Mouse (Mus musculus): ENCODE results near the gene Ift80.
"Not testable (repeated sequence)": the region's sequence is repeated elsewhere in the genome, so short reads cannot be mapped to it uniquely, and the experiment has no call there.

Gene Ift80

DNA sequence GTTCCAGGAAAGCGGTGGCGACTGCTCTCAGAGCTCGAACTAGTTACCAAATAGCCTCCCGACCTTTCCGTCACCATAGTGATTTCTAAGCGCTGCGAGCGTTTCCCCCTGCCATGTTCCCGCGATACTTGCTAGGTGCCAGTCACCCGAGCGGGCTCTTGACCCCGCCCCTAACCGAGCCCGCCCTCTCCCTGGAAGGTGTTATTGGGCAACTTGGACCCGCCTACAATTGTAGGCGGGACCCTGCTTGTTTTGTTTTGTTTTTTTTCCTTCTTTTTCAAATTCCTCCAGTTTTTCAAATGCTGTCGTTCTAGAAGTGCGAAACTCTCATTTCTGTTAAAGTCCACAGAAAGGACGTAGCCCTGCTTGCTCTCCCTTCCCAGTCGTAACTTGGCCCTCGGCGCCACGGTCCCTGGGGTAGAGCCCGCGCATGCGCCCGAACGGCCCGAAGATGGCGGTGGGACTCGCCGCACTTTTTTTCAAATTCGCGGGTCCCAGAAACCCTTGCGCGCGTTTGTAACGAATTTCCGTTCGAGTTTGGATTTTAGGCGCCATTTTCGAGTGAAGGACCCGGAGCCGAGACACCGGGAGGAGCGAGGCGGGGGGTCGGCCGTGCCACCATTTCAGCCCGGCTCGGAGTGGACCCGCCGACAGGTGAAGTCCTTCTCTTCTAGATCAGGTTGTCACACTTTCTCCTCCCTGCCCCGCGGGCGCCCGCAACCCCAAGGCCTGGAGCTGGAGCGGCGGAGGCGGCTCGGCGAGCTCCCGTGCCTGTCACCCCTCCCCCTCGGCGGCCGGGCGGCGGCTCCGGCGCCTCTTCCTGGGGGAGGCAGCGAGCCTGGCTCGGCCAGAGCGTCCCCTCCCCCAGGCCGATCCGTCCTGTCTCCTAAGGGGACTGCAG, at the start of gene Ift80, which contains the start of gene Smc4:
Gene Ift80 (minus strand): TSS at position 134 of the 901 bp plus-strand sequence.
Gene Smc4 (plus strand): TSS at position 302 of the 901 bp plus-strand sequence.
- DNase-seq (ENCODE audit: low spot score in 2 of 2) = peak; percentile 96 to 97

GRCm38 (mm10) chr3:69051894-69052293, 47.5 kb upstream of the Ift80 start:
- no peak for DNase-seq (ENCODE audit: low spot score in 2 of 2)

GRCm38 (mm10) chr3:69049011-69049410, 44.6 kb upstream of the Ift80 start:
- DNase-seq (ENCODE audit: low spot score in 2 of 2) = no peak

- DNase-seq (ENCODE audit: low spot score in 2 of 2) = no peak
These were observed 43.3 kb upstream of the Ift80 start for GRCm38 (mm10) chr3:69047684-69048083.

DNA sequence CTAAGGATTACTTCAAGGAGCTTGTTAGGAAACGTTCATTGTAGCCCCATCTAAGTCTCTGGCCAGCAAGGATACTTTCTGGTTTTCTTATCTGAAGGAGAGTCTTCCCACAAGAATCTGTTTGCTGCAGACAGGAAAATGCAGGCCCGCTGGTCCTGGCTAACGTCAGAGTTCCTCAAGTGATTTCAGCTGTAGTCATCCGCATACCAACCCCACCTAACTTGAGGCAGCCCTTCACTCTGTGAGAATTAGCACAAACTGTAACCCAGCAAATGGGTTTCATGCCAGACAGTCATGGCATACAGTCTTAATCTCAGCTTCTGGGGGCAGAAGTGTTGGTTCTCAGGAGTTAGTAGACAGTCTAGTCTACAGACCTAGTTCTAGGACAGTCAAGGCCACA, 42.1 kb upstream of the Ift80 start:
- no peak for DNase-seq (ENCODE audit: low spot score in 2 of 2)

DNA sequence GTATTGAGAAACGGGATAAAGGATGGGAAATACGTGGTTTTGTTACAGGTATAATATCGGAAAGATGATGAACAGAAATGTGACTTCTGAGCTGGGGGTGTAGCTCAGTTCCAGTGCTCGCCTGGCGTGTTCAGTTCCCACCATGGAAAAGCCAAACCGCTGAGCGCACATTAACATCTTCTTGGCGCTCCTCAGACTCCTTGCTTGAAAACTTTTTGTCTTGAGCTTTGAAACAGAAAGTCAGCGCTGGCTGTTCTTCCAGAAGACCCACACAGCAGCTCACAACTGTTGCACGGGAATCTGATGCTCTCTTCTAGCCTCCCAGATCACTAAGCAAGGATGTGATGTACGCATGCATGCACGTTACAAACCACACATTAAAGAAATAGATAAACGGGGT, 41.4 kb upstream of the Ift80 start:
- no peak for DNase-seq (ENCODE audit: low spot score in 2 of 2)

- no peak for DNase-seq (ENCODE audit: low spot score in 2 of 2)
These were observed 41.0 kb upstream of the Ift80 start for GRCm38 (mm10) chr3:69045400-69045703.

DNA sequence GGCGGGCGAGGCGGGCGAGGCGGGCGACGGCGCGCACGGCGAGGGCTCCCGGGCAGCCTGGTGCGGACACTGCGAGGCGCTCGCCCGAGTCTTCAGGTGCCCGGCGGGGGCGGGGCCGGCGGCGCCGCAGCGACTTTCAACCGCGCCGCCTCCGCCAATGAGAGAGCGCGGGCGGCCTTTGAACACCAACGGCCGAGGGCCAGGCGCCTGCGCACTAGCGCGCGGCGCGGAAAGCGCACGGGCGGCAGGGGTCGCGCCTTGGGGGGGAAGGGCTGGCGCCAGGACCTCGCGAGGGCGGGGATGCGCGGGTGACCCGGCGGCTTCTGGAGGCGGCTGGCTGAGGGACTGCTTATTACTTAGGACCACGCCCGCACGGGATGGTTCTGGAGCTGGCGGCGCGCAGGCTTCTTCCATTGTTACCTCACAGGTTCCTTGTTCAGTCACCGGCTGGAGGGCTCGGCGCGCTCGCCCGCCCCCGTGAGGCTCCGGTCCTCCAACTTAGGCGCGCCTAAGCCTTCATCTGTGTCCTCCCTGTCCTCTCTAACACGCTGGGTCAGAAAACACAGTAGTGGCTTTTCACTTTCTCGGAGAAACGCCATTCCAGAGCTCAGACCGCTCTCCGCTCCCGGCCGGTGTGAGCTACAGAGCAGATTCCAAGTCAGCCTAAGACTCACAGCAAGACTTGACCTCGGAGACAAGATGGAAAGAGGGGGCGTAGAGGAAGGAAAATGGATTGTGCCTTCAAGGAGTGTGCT, 40.5 kb upstream of the Ift80 start, which contains the start of gene Trim59:
Gene Trim59 (minus strand): TSS at position 111 of the 755 bp plus-strand sequence.
- peak; percentile 84 to 88 for DNase-seq (ENCODE audit: low spot score in 2 of 2)

- peak in 1 of 2 experiments; percentile 24 for DNase-seq (ENCODE audit: low spot score in 2 of 2)
These were observed 39.8 kb upstream of the Ift80 start for GRCm38 (mm10) chr3:69044167-69044591.

DNA sequence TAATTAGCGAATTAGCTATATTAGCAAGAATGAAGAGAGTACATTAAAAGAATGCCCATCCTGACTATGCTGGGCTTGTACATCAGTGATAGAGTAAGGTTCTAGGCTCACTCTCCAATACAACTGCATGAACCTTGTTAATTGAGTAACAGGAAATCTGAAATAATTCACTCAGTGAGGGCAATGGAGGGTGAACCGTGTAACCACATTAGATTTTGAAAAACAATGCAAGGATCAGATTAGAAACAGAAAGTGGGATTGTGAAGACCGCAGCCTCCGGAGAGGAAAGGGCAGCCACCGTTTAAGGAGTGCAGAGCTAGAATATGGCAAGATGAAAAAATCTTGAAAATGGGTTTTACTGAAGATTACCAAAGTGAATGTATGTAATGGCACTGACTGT, 36.9 kb upstream of the Ift80 start:
- DNase-seq (ENCODE audit: low spot score in 2 of 2) = no peak

DNA sequence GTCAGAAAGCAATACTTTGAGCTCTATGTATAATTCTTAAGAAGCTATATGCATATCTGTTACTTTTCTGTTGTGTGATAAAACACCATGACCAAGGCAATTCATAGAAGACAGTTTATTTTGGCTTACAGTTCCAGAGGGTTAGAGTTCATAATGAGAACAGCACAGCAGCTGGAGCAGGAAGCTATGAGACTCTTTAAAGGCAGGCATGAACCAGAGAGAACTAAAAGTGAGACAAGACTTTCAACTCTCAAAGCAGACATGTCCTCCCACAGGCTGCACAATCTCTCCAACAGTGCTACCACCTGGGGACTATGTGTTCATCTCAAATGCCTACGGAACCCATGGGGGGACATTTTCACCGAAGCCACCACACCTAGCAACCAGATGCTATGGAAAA, 35.7 kb upstream of the Ift80 start:
- DNase-seq (ENCODE audit: low spot score in 2 of 2) = no peak

GRCm38 (mm10) chr3:69026133-69026783, 21.9 kb upstream of the Ift80 start:
- DNase-seq (ENCODE audit: low spot score in 2 of 2) = no peak

GRCm38 (mm10) chr3:69020764-69021163, 16.4 kb upstream of the Ift80 start:
- DNase-seq (ENCODE audit: low spot score in 2 of 2) = no peak

DNA sequence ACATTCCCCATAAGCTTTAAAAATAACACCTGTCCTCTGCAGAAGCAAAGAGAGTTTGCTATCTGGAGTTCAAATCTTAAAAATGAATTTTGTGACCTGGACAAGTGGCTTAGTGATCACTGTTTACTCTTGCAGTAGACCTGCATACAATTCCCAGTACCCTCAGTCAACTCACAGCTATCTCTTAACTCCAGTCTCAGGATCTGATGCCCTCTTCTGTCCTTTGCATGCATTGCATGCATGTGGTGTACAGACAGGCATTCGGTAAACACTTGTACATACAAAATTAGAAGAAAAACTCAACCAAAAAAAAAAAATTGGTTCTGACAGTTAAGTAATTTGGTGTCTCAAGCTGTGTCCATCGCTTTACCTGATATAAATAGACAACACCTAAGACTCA, 15.9 kb upstream of the Ift80 start:
- DNase-seq (ENCODE audit: low spot score in 2 of 2) = no peak

GRCm38 (mm10) chr3:69018635-69019034, 14.3 kb upstream of the Ift80 start:
- not testable (repeated sequence) for DNase-seq (ENCODE audit: low spot score in 2 of 2)

DNA sequence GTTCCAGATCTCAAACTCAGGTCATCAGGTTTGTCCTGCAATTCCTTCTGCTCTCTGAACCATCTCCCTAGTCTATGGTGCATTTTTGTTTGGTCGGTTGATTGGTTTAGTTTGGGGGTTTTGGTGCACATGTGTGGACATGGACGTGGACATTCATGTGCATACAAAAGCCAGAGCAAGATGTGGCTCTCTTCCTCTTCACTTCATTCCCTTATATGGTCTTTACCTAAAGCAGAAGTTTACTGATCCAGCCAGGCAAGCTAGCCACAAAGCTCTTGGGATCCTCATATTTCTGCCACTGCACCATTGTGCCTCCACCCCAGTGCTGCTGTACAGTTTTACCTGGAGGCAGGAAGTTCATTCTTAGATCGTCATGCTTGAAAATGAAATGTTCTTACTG, 12.8 kb upstream of the Ift80 start:
- no peak for DNase-seq (ENCODE audit: low spot score in 2 of 2)

- no peak for DNase-seq (ENCODE audit: low spot score in 2 of 2)
These were observed 4.5 kb upstream of the Ift80 start for GRCm38 (mm10) chr3:69008873-69009272.

GRCm38 (mm10) chr3:69006246-69006760, 1.9 kb upstream of the Ift80 start:
- peak in 1 of 2 experiments; percentile 4 for DNase-seq (ENCODE audit: low spot score in 2 of 2)

DNA sequence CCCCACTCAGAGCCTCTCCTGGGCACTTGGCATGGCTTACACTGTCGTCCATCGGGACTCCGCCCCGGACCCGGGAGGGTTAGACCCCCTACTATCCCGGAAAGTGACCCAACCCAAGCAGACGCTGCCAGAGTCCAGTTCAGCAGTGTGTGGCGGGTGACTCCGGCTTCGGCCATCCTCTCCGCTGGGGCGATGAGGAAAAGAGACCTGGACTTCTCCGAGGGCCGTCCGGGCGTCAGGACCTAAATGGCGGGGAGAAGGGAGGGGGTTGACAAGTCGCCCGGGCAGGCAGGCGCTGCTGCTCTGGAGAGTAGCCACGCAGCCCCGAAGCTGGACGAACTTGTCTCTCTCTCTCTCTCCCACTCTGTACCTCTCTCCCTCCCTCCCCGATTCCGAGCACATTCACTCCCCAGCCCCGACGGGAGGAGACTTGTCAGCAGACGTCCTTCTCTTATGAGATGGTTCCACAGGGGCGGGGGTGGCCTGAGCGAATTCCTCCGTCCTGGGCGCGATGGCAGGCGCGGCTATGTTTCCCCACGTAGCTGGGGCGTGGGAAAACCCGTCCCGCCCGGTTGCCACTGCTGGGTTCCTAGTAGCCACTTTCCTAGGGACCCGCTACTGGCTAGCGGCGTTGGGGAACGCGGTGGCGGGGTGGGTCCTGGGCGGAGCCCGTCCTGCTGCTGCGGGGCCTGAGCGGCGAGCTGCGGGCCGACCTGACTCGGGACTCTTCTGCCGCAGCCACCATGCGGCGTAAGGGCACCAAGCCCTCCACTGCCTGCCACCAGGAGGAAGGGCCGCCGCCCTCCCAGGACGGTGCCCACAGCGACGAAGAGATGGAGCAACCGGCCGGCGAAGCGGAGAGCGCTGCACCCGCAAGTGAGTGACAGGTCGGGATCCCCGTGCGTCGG, 1.2 kb upstream of the Ift80 start:
- DNase-seq (ENCODE audit: low spot score in 2 of 2) = peak; percentile 7 to 19

DNA sequence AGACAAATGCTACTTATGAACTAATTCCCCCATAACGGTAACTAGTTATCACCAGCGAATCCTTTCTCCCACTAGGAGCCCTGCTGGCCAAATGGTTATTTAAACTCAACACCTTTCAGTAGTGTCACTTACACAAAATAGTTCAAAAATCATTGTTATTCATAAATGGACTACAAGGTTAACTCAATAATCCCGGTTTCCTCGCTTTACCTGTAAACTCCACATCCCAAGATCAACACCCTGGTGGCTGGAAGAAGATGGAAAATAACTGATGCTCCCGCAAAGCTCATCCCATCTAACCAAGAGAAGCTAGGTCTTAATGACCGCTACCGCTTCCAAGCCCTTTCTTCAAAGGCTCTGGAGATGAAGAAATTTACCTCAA, 324 bp downstream of the Ift80 start:
- peak in 1 of 2 experiments; percentile 1 for DNase-seq (ENCODE audit: low spot score in 2 of 2)

DNA sequence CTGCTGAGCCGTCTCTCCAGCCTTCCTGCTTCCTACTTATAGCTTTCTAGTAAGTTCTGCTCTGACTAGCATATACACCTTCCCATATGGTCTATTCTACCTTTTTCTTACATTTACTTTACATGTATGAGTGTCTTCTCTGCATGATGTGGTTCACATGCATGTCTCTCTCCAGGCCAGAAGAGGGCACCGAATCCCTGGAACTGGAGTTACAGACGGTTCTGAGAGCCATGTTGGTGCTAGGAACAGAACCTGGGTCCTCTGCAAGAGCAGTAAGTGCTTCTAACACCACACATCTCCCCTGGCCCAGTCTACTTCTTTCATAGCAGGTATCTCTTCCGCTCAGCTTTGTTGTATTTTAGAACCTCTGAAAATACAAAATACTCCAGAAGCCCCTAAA, 1.6 kb downstream of the Ift80 start:
- no peak for DNase-seq (ENCODE audit: low spot score in 2 of 2)

Measured in frontal cortex, postnatal 36 days (tissue).